Mouse (Mus musculus) MEL (cell line): ENCODE measurements around the gene Arhgef3. TPM values are rescaled to one million over a fixed set of nuclear protein-coding genes. Genes with fewer than 3 reads are reported as not detected.

Source experiments
- DNase-seq: peaks from one replicate; pipeline ENCODE4 v3.0.0; 2011; ENCODE audit warnings: low read depth, low spot score
- H3K27ac ChIP-seq: 2 replicates; pipeline ENCODE4 v1.5.1; 2012; ENCODE audit warnings: low read depth, mild to moderate bottlenecking, control low read depth, low read length, moderate library complexity; ENCODE audit not compliant: control insufficient read depth
- H3K27me3 ChIP-seq, 2 experiments: fragments of 150-350 bp in 1 of 2; sonication (generic) in 1 of 2; 2 replicates each; pipeline ENCODE4 v1.6.1; 2012; ENCODE audit warnings: low read length in 2 of 2, mild to moderate bottlenecking in 2 of 2, improper control_type of control experiment in 1 of 2, moderate library complexity in 1 of 2; ENCODE audit not compliant: insufficient read depth in 2 of 2, control insufficient read depth in 1 of 2
- H3K36me3 ChIP-seq, 2 experiments: 2 replicates each; pipeline ENCODE4 v1.6.1; 2012 to 2014; ENCODE audit warnings: low read length in 2 of 2, improper control_type of control experiment in 1 of 2, inconsistent platforms in 1 of 2, mild to moderate bottlenecking in 1 of 2; ENCODE audit not compliant: insufficient read depth in 2 of 2, control insufficient read depth in 1 of 2
- H3K4me1 ChIP-seq, 2 experiments: fragments of 150-350 bp in 1 of 2; sonication (generic) in 1 of 2; 2 replicates each; pipeline ENCODE4 v1.6.1; 2012; ENCODE audit warnings: low read length in 2 of 2, improper control_type of control experiment in 1 of 2, mild to moderate bottlenecking in 1 of 2; ENCODE audit not compliant: insufficient read depth in 2 of 2, control insufficient read depth in 1 of 2
- H3K4me3 ChIP-seq, 2 experiments: fragments of 150-350 bp in 1 of 2; sonication (generic) in 1 of 2; 2 replicates each; pipeline ENCODE4 v1.5.1; 2012; ENCODE audit warnings: low read depth in 2 of 2, low read length in 2 of 2, mild to moderate bottlenecking in 2 of 2, moderate library complexity in 2 of 2, control low read depth in 1 of 2, improper control_type of control experiment in 1 of 2; ENCODE audit not compliant: control insufficient read depth in 1 of 2, insufficient read depth in 1 of 2
- H3K79me2 ChIP-seq: 2 replicates; pipeline ENCODE4 v1.6.1; 2012; ENCODE audit warnings: mild to moderate bottlenecking, low read length, moderate library complexity; ENCODE audit not compliant: control insufficient read depth, poor library complexity, insufficient read depth
- H3K9ac ChIP-seq: 2 replicates; pipeline ENCODE4 v1.6.1; 2012; ENCODE audit warnings: low read depth, mild to moderate bottlenecking, control low read depth, low read length, moderate library complexity; ENCODE audit not compliant: control insufficient read depth, poor library complexity, severe bottlenecking
- H3K9me3 ChIP-seq: fragments of 150-350 bp; sonication (generic); replicated peaks from 2 replicates; pipeline ENCODE4 v1.6.1; 2012; ENCODE audit warnings: mild to moderate bottlenecking, low read length, improper control_type of control experiment, moderate library complexity; ENCODE audit not compliant: insufficient read depth
- CHD1 ChIP-seq: IDR thresholded peaks from 2 replicates; pipeline ENCODE4 v1.6.1; 2012; ENCODE audit warnings: low read depth, mild to moderate bottlenecking, inconsistent platforms, low read length, improper control_type of control experiment
- E2F4 ChIP-seq: IDR thresholded peaks from 2 replicates; pipeline ENCODE4 v1.6.1; 2011; ENCODE audit warnings: low read depth, low read length, improper control_type of control experiment, borderline replicate concordance
- ELF1 ChIP-seq: IDR thresholded peaks from 2 replicates; pipeline ENCODE4 v1.6.1; 2014; ENCODE audit warnings: low read depth, mild to moderate bottlenecking, inconsistent platforms, low read length, improper control_type of control experiment, moderate library complexity
- EP300 ChIP-seq, 2 experiments: IDR thresholded peaks; 2 replicates each; pipeline ENCODE4 v1.6.1; 2011; ENCODE audit warnings: improper control_type of control experiment in 2 of 2, low read length in 2 of 2, low read depth in 1 of 2, mild to moderate bottlenecking in 1 of 2
- ETS1 ChIP-seq: IDR thresholded peaks from 2 replicates; pipeline ENCODE4 v1.6.1; 2012; ENCODE audit warnings: low read depth, mild to moderate bottlenecking, inconsistent platforms, low read length, improper control_type of control experiment, moderate library complexity
- HCFC1 ChIP-seq: IDR thresholded peaks from 2 replicates; pipeline ENCODE4 v1.6.1; 2012; ENCODE audit warnings: low read depth, mild to moderate bottlenecking, inconsistent platforms, low read length, improper control_type of control experiment, moderate library complexity
- JUND ChIP-seq: IDR thresholded peaks from 2 replicates; pipeline ENCODE4 v1.6.1; 2011; ENCODE audit warnings: low read depth, mild to moderate bottlenecking, improper control_type of control experiment, low read length
- KAT2A ChIP-seq: conservative IDR thresholded peaks from 2 replicates; pipeline ENCODE4 v1.6.1; 2012; ENCODE audit warnings: low read depth, low read length, improper control_type of control experiment, inconsistent platforms
- MAZ ChIP-seq: IDR thresholded peaks from 2 replicates; pipeline ENCODE4 v1.6.1; 2012; ENCODE audit warnings: low read depth, mild to moderate bottlenecking, inconsistent platforms, low read length, improper control_type of control experiment
- MYB ChIP-seq: IDR thresholded peaks from 2 replicates; pipeline ENCODE4 v1.6.1; 2011; ENCODE audit warnings: mild to moderate bottlenecking, low read depth, low read length, improper control_type of control experiment
- RAD21 ChIP-seq: IDR thresholded peaks from 2 replicates; pipeline ENCODE4 v1.6.1; 2011; ENCODE audit warnings: mild to moderate bottlenecking, low read depth, low read length, improper control_type of control experiment
- RCOR1 ChIP-seq: IDR thresholded peaks from 2 replicates; pipeline ENCODE4 v1.6.1; 2012; ENCODE audit warnings: low read depth, mild to moderate bottlenecking, inconsistent platforms, low read length, improper control_type of control experiment
- SMC3 ChIP-seq: IDR thresholded peaks from 2 replicates; pipeline ENCODE4 v1.6.1; 2011; ENCODE audit warnings: low read depth, low read length, improper control_type of control experiment
- TBP ChIP-seq: IDR thresholded peaks from 2 replicates; pipeline ENCODE4 v1.8.0; 2011; ENCODE audit warnings: low read depth, low read length, improper control_type of control experiment
- TCF12 ChIP-seq: IDR thresholded peaks from 2 replicates; pipeline ENCODE4 v1.6.1; 2014; ENCODE audit warnings: low read depth, mild to moderate bottlenecking, inconsistent platforms, low read length, improper control_type of control experiment, moderate library complexity
- UBTF ChIP-seq: IDR thresholded peaks from 2 replicates; pipeline ENCODE4 v1.6.1; 2012; ENCODE audit warnings: low read depth, mild to moderate bottlenecking, inconsistent platforms, low read length, improper control_type of control experiment, moderate library complexity, borderline replicate concordance; ENCODE audit not compliant: insufficient read depth
- ZC3H11A ChIP-seq: IDR thresholded peaks from 2 replicates; pipeline ENCODE4 v1.6.1; 2012; ENCODE audit warnings: low read depth, mild to moderate bottlenecking, inconsistent platforms, low read length, improper control_type of control experiment
- ZKSCAN1 ChIP-seq: IDR thresholded peaks from 2 replicates; pipeline ENCODE4 v1.6.1; 2012; ENCODE audit warnings: low read depth, mild to moderate bottlenecking, inconsistent platforms, low read length, improper control_type of control experiment, moderate library complexity
- ZMIZ1 ChIP-seq: IDR thresholded peaks from 2 replicates; pipeline ENCODE4 v1.6.1; 2012; ENCODE audit warnings: low read depth, mild to moderate bottlenecking, inconsistent platforms, low read length, improper control_type of control experiment, moderate library complexity
- polyA plus RNA-seq, 2 experiments: library from polyadenylated mRNA; stranded (reverse) in 1 of 2; unstranded in 1 of 2; fragments of >175 nt in 1 of 2; fragments of >200 nt in 1 of 2; gene quantifications; 2 replicates each; pipeline versions ENCODE4 v1.2.1 to v1.2.4; 2012; ENCODE audit warnings: low replicate concordance in 2 of 2, low read depth in 1 of 2; ENCODE audit not compliant: insufficient read length in 2 of 2, insufficient read depth in 1 of 2, missing spikeins in 1 of 2
- total RNA-seq: library from RNA; depleted of rRNA; stranded (reverse); fragments of 300-350 nt; gene quantifications from 2 replicates; pipeline ENCODE4 v1.2.3, GENCODE M21; 2012

Arhgef3 gene
- total and polyA plus RNA-seq, 3 experiments: 2.1 to 2.7 TPM; not detected in 1

- H3K9ac ChIP-seq: no peak overlapping the region
- H3K27me3 ChIP-seq: no peaks in the 10 kb centered on the region
- no peak for DNase-seq
- H3K4me3 ChIP-seq: no peak overlapping the region
- no peak for TF ChIP-seq ETS1
- no peak for TF ChIP-seq JUND
- no peak for TF ChIP-seq RCOR1
- TF ChIP-seq CHD1: no peak
- no peak for TF ChIP-seq KAT2A
- TF ChIP-seq E2F4: no peak
- TF ChIP-seq MYB: no peak
- TF ChIP-seq ZKSCAN1: no peak
- no peaks in the 10 kb centered on the region for H3K4me1 ChIP-seq
- no peaks in the 10 kb centered on the region for H3K9me3 ChIP-seq
- no peaks in the 10 kb centered on the region for H3K79me2 ChIP-seq
- no peak overlapping the region for H3K27ac ChIP-seq
- H3K36me3 ChIP-seq: no peaks in the 10 kb centered on the region
Observed at GRCm38 (mm10) chr14:27151432-27151831, 36.7 kb downstream of the Arhgef3 start.

GRCm38 (mm10) chr14:27155088-27155487 lies 40.4 kb downstream of the Arhgef3 start:
- no peaks in the 10 kb centered on the region for H3K27me3 ChIP-seq
- no peak overlapping the region for H3K9ac ChIP-seq
- H3K4me3 ChIP-seq: no peak overlapping the region

GRCm38 (mm10) chr14:27156032-27156431 lies 41.3 kb downstream of the Arhgef3 start:
- no peaks in the 10 kb centered on the region for H3K9me3 ChIP-seq
- no peak for DNase-seq
- H3K4me3 ChIP-seq: no peak overlapping the region
- no peaks in the 10 kb centered on the region for H3K27me3 ChIP-seq
- no peaks in the 10 kb centered on the region for H3K79me2 ChIP-seq
- H3K36me3 ChIP-seq: no peaks in the 10 kb centered on the region
- H3K4me1 ChIP-seq: no peaks in the 10 kb centered on the region
- no peak overlapping the region for H3K9ac ChIP-seq
- TF ChIP-seq RAD21: no peak
- no peak for TF ChIP-seq UBTF
- TF ChIP-seq SMC3: no peak
- TF ChIP-seq MAZ: no peak
- no peak for TF ChIP-seq ELF1
- no peak for TF ChIP-seq EP300 (IDR thresholded peaks at IDR 0.05; ENCODE audit: low read depth in 1 of 2, low read length in 2 of 2)
- TF ChIP-seq ZMIZ1: no peak
- TF ChIP-seq TBP: no peak
- H3K27ac ChIP-seq: no peak overlapping the region

More at GRCm38 (mm10) chr14:27155088-27155487, 40.4 kb downstream of the Arhgef3 start:
- no peak overlapping the region for H3K27ac ChIP-seq
- H3K9me3 ChIP-seq: no peaks in the 10 kb centered on the region
- TF ChIP-seq HCFC1 (no peak), UBTF (no peak), TCF12 (no peak), ZC3H11A (no peak), E2F4 (no peak)
- H3K79me2 ChIP-seq: no peaks in the 10 kb centered on the region
- no peaks in the 10 kb centered on the region for H3K4me1 ChIP-seq
- no peak for DNase-seq
- H3K36me3 ChIP-seq: no peaks in the 10 kb centered on the region
